Mouse (Mus musculus) right cerebral cortex, adult 18-20 months (tissue): Measurements from ENCODE around the gene D130043K22Rik.
A peak's percentile ranks its signal among the peaks of the same experiment; 100 is the strongest.

Experiments
- DNase-seq: peaks from one replicate; pipeline ENCODE4 v3.0.0; 2022; ENCODE audit warnings: mixed read lengths

Gene D130043K22Rik

GRCm38 (mm10) chr13:24905422-24905821 lies 60.5 kb downstream of the D130043K22Rik start:
- DNase-seq = no peak

GRCm38 (mm10) chr13:24906831-24907570 lies 62.1 kb downstream of the D130043K22Rik start:
- DNase-seq = no peak

- DNase-seq = no peak
These were observed 64.2 kb downstream of the D130043K22Rik start for GRCm38 (mm10) chr13:24909112-24909511.

GRCm38 (mm10) chr13:24913576-24913975 lies 68.6 kb downstream of the D130043K22Rik start:
- no peak for DNase-seq

GRCm38 (mm10) chr13:24914915-24915314 lies 70.0 kb downstream of the D130043K22Rik start:
- no peak for DNase-seq

GRCm38 (mm10) chr13:24915831-24916230 lies 70.9 kb downstream of the D130043K22Rik start:
- no peak for DNase-seq

- peak; percentile 37 for DNase-seq
These were observed 75.5 kb downstream of the D130043K22Rik start for GRCm38 (mm10) chr13:24920333-24920977.

GRCm38 (mm10) chr13:24921281-24921680 lies 76.3 kb downstream of the D130043K22Rik start:
- DNase-seq = no peak

- DNase-seq = no peak
These were observed 79.1 kb downstream of the D130043K22Rik start for GRCm38 (mm10) chr13:24923991-24924390.

- DNase-seq = no peak
These were observed 85.7 kb downstream of the D130043K22Rik start for GRCm38 (mm10) chr13:24930591-24930990.

GRCm38 (mm10) chr13:24933199-24933598 lies 88.3 kb downstream of the D130043K22Rik start:
- no peak for DNase-seq

- no peak for DNase-seq
These were observed 91.8 kb downstream of the D130043K22Rik start for GRCm38 (mm10) chr13:24936772-24937107.

GRCm38 (mm10) chr13:24937108-24937838 lies 92.3 kb downstream of the D130043K22Rik start, which contains the start of gene Aldh5a1:
Gene Aldh5a1, minus strand, starts transcription at chr13:24937661.
- peak; percentile 83 for DNase-seq

GRCm38 (mm10) chr13:24937839-24938166 lies 92.9 kb downstream of the D130043K22Rik start:
- DNase-seq = no peak

- peak; percentile 80 for DNase-seq
These were observed 93.7 kb downstream of the D130043K22Rik start for GRCm38 (mm10) chr13:24938683-24939082.

GRCm38 (mm10) chr13:24939472-24939871 lies 94.5 kb downstream of the D130043K22Rik start:
- no peak for DNase-seq

GRCm38 (mm10) chr13:24942512-24943282 lies 97.8 kb downstream of the D130043K22Rik start, which contains the start of gene Gpld1:
Gene Gpld1, plus strand, starts transcription at chr13:24943152.
- peak; percentile 37 for DNase-seq

- DNase-seq = no peak
These were observed 98.4 kb downstream of the D130043K22Rik start for GRCm38 (mm10) chr13:24943303-24943702.

GRCm38 (mm10) chr13:24945567-24945966 lies 100.6 kb downstream of the D130043K22Rik start:
- no peak for DNase-seq

GRCm38 (mm10) chr13:24947158-24947557 lies 102.2 kb downstream of the D130043K22Rik start:
- DNase-seq = no peak

- DNase-seq = no peak
These were observed 103.9 kb downstream of the D130043K22Rik start for GRCm38 (mm10) chr13:24948870-24949269.
